Mouse (Mus musculus) G1E-ER4 (cell line): ENCODE measurements around the gene Hist1h2bb. TPM values are rescaled to one million over a fixed set of nuclear protein-coding genes. Genes with fewer than 3 reads are reported as not detected.

ENCODE experiments used
- GATA1 ChIP-seq: IDR thresholded peaks from one replicate; pipeline ENCODE4 v1.8.0; 2012; ENCODE audit warnings: low read length, inconsistent platforms
- polyA plus RNA-seq: library from polyadenylated mRNA; stranded (reverse); fragments of >175 nt; gene quantifications from 2 replicates; pipeline ENCODE4 v1.2.3, GENCODE M21; 2012

The Hist1h2bb gene
- polyA plus RNA-seq, 1 experiment: 10.7 TPM

GRCm38 (mm10) chr13:23717176-23717575 lies 29.4 kb upstream of the Hist1h2bb start:
- TF ChIP-seq GATA1: no peak

DNA sequence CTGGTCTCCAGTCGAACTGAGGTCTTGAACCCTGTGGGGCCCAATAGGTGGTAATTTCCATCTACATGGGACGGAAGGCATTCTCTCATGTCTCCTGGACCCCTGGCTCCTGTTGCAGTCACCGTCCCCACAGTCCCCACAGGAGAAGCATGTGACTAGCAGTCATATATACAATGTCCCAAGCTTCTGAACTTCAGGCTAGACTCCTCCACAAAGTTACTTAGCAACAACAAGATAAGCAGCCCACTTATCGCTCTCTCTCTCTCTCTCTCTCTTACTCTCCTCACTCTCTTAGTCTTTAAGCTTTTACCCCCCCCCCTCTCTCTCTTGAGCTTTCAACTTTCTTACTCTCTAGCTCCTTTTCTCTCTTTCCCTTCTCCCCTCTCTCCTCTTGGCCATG lies 22.3 kb upstream of the Hist1h2bb start:
- TF ChIP-seq GATA1: no peak

DNA sequence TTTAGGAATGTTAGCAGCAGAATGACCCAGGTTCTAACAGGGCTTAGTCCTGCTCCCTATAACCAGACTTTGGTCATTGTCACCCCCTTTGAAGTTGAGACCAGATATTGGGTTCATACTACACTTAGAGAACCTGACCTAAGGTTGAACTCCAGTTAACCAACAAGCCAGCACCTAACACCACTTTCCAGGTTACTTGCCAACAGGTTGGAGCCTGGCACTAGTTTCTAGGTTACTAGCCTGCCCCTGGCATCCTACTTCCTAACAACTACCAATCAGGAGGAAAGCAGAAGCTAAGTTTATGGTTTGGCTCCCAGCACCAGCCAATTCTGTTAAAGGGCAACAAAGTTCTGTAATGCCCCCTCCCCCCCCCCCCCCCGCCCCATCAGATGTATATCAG lies 21.3 kb upstream of the Hist1h2bb start:
- no peak for TF ChIP-seq GATA1

DNA sequence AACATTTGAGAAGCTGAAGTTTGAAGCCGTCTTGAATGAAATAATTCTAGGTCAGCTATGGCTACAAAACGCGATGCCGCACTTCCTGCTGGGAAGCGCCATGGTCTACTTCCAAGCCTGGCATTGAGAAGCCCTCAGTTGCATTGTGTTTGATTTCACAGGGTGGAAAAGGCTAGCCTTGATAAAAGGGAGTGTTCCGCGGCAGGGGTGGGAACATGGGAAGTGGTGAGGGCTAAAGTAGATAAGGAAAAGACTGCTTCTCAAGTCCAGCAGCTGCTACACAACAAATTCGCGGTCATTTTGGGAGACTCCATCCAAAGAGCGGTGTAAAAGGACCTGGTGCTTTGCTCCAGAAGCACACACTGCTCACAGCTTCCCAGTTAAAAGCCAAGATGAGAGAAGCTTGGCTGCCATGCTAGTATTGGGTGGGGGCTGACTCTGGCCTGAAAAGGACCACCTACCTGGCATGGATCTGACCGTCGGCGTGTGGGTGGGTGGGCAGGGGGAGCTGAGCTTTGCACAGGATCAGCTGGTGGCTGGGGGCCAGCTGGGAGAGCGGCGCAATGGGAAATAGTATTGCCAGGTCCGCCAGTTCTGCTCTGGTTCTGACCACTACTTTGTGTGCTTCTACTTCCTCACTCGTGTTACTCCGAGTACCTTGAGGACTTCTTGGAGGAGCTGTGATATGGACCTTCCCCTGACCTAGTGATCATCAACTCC lies 17.9 kb upstream of the Hist1h2bb start:
- TF ChIP-seq GATA1: no peak

- TF ChIP-seq GATA1: no peak
These were observed 17.4 kb upstream of the Hist1h2bb start for GRCm38 (mm10) chr13:23729192-23729525.

GRCm38 (mm10) chr13:23729706-23730105 lies 16.8 kb upstream of the Hist1h2bb start:
- no peak for TF ChIP-seq GATA1

DNA sequence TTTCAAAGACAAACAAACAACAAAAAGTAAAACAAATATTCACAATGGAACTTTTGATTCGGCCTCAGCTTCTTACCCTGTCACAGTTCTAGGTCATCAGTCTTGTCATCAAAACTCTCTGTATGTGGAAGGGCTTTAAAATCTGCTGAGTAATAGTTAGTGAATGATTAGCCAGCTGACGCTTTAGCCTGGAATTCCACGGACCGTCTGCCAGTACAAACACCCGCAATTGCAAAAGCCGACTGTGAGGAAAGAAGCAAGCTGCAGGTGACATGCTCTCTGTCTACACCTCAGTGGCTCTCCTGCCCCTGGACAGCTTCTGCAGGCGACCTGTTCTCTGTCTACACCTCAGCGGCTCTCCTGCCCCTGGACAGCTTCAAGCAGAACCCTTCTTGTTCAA lies 16.1 kb upstream of the Hist1h2bb start:
- TF ChIP-seq GATA1: no peak

DNA sequence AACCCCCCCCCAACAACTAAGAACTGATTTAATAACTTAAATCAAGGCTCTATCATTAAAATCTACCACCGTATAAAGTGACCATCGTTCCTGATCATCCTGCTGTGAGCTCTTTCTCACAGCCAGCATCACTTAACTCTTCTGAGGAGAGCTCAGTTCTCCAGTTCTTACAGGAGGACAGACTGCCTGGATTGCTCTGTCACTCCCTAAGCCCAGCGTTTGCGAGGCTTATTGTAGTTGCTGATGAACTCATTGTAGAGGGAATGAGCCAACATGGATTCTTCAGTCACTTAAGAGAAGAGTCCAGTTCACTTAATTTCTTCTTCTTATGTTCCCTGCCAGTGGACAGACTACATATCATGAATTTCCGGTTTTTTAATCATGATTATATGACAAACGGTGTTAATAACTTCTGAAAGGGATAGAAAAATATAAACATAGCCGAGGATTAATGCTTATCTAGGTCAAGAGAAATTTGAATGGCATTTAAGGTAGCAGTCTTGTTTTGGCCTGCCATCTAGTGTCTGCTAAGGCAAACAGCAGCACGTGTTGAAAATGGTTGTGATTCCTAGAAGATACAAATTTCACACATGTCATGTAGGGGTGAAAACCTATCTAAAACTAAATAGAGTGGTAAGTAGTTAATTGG lies 14.3 kb upstream of the Hist1h2bb start:
- no peak for TF ChIP-seq GATA1

DNA sequence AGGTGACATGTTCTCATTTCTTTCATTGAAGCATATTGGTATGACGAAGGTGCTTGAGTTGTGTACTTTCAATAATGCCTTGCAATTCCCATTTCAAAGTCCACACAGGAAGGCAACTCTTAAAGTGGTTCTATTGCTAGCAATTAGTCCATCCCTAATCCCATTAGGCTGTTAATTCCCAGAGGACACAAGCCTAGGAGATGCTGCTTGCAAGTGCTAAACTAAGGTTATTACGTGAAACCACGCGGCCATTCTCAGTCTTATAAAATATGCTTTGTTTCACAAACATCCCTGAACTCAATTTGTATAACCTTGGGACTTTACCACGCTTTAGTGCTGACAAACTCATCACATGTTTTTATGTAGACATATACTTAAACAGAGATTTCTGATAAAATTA lies 9.4 kb upstream of the Hist1h2bb start:
- TF ChIP-seq GATA1: no peak

GRCm38 (mm10) chr13:23738041-23738440 lies 8.5 kb upstream of the Hist1h2bb start:
- TF ChIP-seq GATA1: no peak

- no peak for TF ChIP-seq GATA1
These were observed 7.9 kb upstream of the Hist1h2bb start, which contains the start of gene Hist1h1c for GRCm38 (mm10) chr13:23738677-23739068. TSS of gene Hist1h1c (plus strand) at chr13:23738808.

DNA sequence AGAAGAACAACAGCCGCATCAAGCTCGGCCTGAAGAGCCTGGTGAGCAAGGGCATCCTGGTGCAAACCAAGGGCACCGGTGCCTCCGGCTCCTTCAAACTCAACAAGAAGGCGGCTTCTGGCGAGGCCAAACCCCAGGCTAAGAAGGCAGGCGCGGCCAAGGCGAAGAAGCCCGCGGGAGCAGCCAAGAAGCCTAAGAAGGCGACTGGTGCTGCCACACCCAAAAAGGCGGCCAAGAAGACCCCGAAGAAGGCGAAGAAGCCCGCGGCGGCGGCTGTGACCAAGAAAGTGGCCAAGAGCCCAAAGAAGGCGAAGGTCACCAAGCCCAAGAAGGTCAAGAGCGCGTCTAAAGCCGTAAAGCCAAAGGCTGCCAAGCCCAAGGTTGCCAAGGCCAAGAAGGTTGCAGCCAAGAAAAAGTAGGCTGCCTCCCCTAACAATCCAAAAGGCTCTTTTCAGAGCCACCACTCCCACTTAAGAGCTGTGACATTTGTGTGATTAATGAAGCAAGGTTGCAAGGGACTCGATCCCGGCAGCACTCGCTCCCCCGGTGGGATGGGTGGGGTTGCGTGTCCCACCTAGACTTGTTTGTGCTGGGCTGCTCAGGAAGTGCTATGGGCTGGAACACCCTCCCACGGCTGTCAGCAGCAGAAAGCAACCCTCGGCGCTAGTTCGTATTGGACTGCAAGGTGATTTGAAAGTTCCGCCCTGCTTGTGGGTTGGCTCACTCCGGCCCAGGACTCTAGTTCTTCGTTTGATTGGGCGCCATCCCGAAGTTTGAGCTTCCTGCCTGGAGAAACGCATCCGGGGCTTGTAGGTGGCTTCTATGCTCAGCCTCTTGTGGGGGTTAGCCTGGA lies 7.2 kb upstream of the Hist1h2bb start:
- no peak for TF ChIP-seq GATA1

- no peak for TF ChIP-seq GATA1
These were observed 6.6 kb upstream of the Hist1h2bb start for GRCm38 (mm10) chr13:23739922-23740252.

DNA sequence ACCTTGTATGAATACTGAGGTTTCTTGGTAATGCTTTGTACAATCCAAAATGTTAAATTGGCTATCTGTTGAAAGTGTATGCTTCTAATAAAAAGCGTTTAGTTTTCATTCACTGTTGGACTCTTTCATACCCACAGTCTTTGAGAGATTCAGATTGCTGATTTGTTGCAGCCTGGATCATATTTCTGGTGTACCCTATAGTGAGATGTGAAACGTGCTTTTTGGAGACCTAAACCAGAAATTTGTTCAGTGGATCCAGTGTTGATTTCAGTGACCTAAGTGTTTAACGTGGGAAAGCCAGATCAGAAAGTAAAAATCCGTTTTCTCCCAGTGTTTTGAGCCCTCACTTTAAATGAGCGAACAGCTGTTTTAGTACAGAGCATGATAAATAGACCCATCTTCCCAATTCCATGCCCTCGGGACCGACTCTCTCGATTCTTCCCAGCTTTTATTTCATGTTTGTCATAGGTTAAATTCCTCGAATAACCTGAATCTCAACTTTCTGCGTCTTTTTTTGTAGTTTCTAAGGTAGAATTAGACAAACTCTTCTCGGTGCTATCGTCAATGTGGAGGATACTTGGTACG lies 6.2 kb upstream of the Hist1h2bb start:
- no peak for TF ChIP-seq GATA1

- no peak for TF ChIP-seq GATA1
These were observed 5.6 kb upstream of the Hist1h2bb start for GRCm38 (mm10) chr13:23740910-23741309.

DNA sequence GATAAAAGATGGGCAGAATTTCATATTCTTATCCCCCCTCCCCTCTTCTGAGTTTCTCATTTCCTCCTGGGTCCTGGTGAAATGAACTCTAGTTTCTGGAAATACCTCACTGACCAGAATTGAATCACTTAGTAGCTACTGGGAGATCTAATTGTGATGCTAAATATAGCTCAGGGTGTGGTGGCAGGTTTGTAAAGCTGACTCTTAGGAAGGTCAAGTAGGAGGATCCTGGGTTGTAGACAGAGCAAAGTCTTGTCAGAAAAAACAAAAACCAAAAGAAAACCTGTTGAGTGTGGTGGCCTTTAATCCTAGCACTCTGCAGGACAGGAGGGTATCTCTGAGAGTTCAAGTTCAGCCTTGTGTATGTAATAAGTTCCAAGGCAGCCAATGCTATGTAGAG lies 4.5 kb upstream of the Hist1h2bb start:
- no peak for TF ChIP-seq GATA1
